Mouse (Mus musculus) ES-E14 (cell line): ENCODE data around the gene Gm38655.

ENCODE experiments used
- CHD2 ChIP-seq: IDR thresholded peaks from 2 replicates; pipeline ENCODE4 v1.6.1; 2014; ENCODE audit warnings: mild to moderate bottlenecking, low read depth, low read length, inconsistent platforms
- HCFC1 ChIP-seq: IDR thresholded peaks from 2 replicates; pipeline ENCODE4 v1.6.1; 2012; ENCODE audit warnings: low read length, inconsistent platforms, borderline replicate concordance; ENCODE audit not compliant: insufficient read depth
- ZNF384 ChIP-seq: IDR thresholded peaks from 2 replicates; pipeline ENCODE4 v1.6.1; 2012; ENCODE audit warnings: low read depth, low read length, inconsistent platforms

DNA sequence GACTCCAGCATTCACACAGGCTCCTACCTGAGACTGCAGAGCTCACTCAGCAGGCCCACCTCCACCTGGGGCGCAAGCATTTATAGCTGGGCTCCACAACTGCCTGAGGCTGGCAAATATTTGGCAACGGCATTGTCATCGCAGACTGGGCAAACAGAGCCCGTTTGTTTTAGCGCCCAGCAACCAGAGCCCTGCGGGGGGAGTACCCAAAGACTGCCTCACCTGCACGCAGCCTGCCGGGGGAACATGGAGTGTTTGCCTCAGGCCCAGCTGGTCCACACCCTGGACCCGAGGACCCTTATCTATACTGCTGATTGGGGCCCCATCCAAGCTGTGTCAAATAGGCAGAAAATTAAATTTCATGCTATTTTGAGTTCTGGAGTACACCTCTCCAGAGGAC, at the start of gene Gm38655:
- TF ChIP-seq ZNF384: no peak
- no peak for TF ChIP-seq CHD2
- TF ChIP-seq HCFC1: no peak
